Mouse (Mus musculus): ENCODE data around the gene Rlf.
A peak's percentile ranks its signal among the peaks of the same experiment; 100 is the strongest.
"Not testable (repeated sequence)": the region's sequence is repeated elsewhere in the genome, so short reads cannot be mapped to it uniquely, and the experiment has no call there.

Rlf gene

DNA sequence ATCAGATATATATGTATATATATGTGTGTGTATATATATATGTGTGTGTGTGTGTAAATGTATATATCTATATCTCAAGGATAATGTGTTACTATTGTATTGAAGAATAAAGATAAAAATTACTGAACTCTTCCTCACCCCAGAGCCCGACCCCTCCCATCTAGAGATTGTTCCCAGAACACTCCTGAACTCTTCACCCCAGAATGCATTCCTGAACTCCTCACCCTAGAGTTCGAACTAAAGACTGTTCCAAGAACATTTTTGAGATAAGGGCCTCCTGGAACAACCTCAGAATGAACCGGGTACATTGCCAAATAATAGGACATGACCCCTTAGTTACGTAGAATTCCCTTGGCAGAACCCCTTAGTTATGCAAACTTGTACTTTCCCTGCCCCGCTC lies 48.2 kb downstream of the Rlf start:
- not testable (repeated sequence) for DNase-seq (ENCODE audit: low spot score)

- no peak for DNase-seq (ENCODE audit: low spot score)
These were observed 51.3 kb downstream of the Rlf start for GRCm38 (mm10) chr4:121163501-121164030.

DNA sequence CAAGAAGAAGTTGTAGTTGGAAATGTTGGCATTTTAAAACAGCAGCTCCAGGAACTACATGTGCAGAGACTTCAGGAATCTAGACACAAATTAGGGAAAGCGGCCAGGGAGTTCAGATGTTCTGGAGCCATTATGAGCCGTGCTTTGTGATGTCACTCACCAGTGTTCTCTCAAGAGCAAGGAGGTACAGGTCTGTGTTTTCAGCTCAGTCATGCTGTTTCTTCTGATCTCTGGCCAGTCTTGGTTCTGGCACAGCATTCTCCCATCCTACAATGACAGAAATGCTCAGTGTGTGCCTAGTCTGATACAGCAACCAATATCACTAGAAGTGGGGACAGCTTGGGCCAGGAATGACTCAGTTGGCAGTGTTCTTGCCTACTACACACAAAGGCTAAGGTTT lies 105.8 kb downstream of the Rlf start, which contains the start of gene Tmco2:
TSS of gene Tmco2 (minus strand) at position 101 of the 400 bp plus-strand sequence.
- DNase-seq (ENCODE audit: low spot score) = no peak

DNA sequence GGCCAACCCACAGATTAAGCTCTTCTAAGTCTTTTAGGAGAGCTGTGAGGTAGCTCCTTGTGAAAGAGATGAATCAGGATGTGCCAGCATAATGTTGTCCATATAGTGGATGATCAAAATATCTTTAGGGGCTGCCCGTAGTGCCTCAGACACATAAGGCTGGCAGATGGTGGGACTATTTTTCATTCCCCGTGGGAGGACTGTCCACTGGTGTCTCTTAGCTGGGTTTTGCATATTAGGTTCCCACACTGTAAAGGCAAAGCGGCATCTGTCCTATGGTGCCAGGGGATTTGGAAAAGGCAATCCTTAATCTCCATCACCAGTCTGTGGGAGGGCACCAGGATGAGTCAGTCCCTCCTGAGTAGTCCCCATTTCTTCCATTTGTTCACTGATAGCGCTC lies 111.6 kb downstream of the Rlf start:
- DNase-seq (ENCODE audit: low spot score) = no peak

GRCm38 (mm10) chr4:121097650-121098378 lies 117.1 kb downstream of the Rlf start, which contains the start of gene Zmpste24:
Gene Zmpste24 (minus strand): TSS chr4:121098241.
- peak; percentile 97 for DNase-seq (ENCODE audit: low spot score)
